Mouse (Mus musculus): ENCODE data around the gene Dlg2.

DNA sequence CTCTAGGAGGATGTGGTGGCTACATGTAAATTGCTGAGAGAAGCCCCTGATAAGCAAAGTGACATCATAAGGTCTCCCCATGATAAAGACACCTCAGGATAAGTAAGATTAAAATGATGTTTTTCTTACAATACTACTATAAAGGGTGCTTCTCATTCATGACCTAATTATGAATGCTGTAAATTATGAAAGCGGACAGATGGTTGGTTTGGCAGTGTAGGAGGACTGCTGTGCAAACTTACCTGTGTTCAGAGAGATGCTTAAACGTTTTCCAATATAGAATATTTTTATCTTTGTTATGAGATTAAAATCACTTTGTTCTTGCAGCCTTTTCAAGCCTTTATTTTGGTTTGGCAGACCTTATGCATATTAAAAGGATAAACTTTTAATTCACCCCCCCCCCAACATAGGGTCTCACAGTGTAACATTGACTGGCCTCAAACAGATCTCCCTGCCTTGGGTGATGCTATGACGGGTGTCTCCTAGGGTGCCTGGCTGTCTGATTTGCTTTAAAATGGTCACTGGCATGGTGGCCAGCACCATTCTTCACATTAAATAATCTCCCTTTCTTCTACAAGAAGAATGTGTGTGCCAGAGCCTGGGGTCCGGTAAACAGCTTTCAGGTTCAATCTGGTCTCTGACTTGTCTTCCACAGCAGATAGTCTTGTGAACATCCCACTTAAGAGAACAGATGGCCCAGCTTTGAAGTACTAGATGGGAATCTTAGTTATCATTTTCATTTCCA lies 1529.4 kb downstream of the Dlg2 start:
- TF ChIP-seq CTCF (IDR thresholded peaks at IDR 0.05; ENCODE audit: low read depth, low read length): no peak
- TF ChIP-seq POLR2A (IDR thresholded peaks at IDR 0.05; ENCODE audit: insufficient read depth, low read length): no peak
- no peak for TF ChIP-seq EP300 (IDR thresholded peaks at IDR 0.05; ENCODE audit: insufficient read depth, low read depth, low read length)

Measured in ES-Bruce4 (cell line).